Mouse (Mus musculus): Measurements from ENCODE around the gene Dnttip2. TPM values are rescaled to one million over a fixed set of nuclear protein-coding genes. Genes with fewer than 3 reads are reported as not detected.

Gene Dnttip2
- polyA plus RNA-seq, 1 experiment = not detected

DNA sequence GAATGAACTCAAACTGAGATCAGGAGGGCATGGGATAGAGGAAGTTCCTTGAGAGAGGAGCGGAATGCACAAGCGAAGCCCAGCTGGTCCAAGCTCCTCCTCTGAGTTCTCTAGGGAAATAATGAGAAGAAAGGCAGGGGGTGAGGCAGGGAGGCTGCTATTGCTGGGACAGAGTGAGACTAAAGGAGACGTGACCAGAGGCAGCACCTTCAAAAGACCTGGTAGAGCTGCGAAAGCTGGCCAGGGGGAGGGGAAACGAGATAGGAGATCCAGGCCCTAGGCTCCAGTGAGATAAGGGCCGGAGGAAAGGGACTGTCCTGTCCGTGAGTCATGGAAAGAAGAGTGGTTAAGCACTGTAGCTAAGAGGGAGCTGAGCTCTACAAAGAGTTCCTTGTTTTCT, 39.7 kb downstream of the Dnttip2 start:
- TF ChIP-seq CTCF (IDR thresholded peaks at IDR 0.05; ENCODE audit: insufficient read depth, low read depth, low read length) (no peak), POLR2A (IDR thresholded peaks at IDR 0.05; ENCODE audit: insufficient read depth, low read depth, low read length) (no peak)
- WGBS = 75% methylated on average over 7 of the region's 7 CpGs
- Histone ChIP-seq H3K4me1 (ENCODE audit: control insufficient read depth, insufficient read depth, low read length) (peaks cover 12% of the 10 kb centered on the region), H3K27ac (ENCODE audit: insufficient read depth, low read depth, low read length) (no peak overlapping the region), H3K4me3 (ENCODE audit: insufficient read depth, low read depth, low read length) (no peak overlapping the region)

DNA sequence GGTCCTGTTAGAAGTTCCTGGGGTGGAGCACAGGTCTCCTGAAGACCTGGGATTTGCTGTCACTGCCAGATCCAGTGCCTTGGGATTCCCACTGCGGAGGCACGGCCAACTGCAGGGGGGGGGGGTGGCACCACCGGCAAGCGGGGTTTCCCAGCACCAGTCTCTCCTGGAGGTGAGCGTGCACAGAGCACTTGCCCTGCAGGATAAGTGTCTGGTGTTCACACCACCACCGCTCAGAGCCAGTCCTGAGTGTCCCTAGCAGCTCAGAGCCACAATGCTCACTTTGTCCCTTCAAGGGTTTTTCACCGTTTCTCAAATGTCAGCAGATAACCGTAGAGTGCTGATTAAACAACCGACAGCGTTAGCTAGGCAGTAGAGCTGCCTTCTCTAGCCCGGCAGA, 42.4 kb downstream of the Dnttip2 start:
- Histone ChIP-seq H3K27ac (ENCODE audit: insufficient read depth, low read depth, low read length) (no peak overlapping the region), H3K4me3 (ENCODE audit: insufficient read depth, low read depth, low read length) (no peak overlapping the region), H3K4me1 (ENCODE audit: control insufficient read depth, insufficient read depth, low read length) (peaks cover 12% of the 10 kb centered on the region)
- TF ChIP-seq POLR2A (IDR thresholded peaks at IDR 0.05; ENCODE audit: insufficient read depth, low read depth, low read length) (no peak), CTCF (IDR thresholded peaks at IDR 0.05; ENCODE audit: insufficient read depth, low read depth, low read length) (no peak)
- WGBS = 18% methylated on average over 11 of the region's 11 CpGs

DNA sequence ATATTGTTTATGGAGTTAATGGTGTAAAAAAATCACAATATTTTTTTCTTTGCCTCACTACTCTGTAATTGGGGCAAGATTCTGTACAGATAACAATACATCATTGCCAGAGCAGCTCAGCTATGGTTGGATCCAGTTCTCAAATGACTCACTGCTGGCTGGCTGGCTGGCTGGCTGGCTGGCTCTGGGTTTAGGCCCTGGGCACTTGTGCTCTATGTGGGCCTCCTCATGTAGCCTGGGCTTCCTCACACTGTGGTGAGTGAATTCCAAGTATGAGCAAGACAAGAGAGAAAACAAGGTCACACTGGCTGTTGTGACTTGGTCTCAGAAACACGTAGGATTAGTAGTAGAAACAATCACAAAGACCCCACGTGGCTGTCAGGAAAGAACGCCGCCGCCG, 43.2 kb downstream of the Dnttip2 start:
- Histone ChIP-seq H3K4me1 (ENCODE audit: control insufficient read depth, insufficient read depth, low read length) (peaks cover 12% of the 10 kb centered on the region), H3K4me3 (ENCODE audit: insufficient read depth, low read depth, low read length) (no peak overlapping the region), H3K27ac (ENCODE audit: insufficient read depth, low read depth, low read length) (no peak overlapping the region)
- no peak for TF ChIP-seq POLR2A (IDR thresholded peaks at IDR 0.05; ENCODE audit: insufficient read depth, low read depth, low read length)
- TF ChIP-seq CTCF (IDR thresholded peaks at IDR 0.05; ENCODE audit: insufficient read depth, low read depth, low read length) = no peak
- 94% methylated on average over 6 of the region's 6 CpGs for WGBS

DNA sequence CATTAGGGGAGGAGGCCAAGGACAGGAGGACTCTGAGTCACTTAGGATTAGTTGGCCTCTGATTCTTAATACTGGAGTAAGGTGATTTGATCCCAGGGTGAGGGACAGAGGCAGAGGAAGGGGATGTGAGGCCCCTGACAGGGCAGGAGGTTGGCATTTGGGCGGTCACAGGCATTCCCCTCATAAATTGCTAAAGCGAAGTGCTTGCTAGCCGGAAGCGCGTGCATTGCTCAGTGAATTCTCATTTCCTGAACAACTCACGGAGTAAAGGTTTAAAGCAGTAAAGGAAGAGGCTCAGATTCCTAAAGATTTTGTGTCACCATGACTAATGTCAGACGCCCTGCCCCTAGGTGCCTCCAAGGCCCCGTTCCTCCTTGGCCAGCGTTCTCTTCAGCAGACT, 48.0 kb downstream of the Dnttip2 start:
- H3K27ac ChIP-seq (ENCODE audit: insufficient read depth, low read depth, low read length) = no peak overlapping the region
- H3K4me3 ChIP-seq (ENCODE audit: insufficient read depth, low read depth, low read length) = no peak overlapping the region
- H3K4me1 ChIP-seq (ENCODE audit: control insufficient read depth, insufficient read depth, low read length) = 0 out of 2 replicates have a peak, but pooled peaks cover 3% of the 10 kb centered on the region
- no peak for TF ChIP-seq POLR2A (IDR thresholded peaks at IDR 0.05; ENCODE audit: insufficient read depth, low read depth, low read length)
- no peak for TF ChIP-seq CTCF (IDR thresholded peaks at IDR 0.05; ENCODE audit: insufficient read depth, low read depth, low read length)
- 97% methylated on average over 9 of the region's 9 CpGs for WGBS

DNA sequence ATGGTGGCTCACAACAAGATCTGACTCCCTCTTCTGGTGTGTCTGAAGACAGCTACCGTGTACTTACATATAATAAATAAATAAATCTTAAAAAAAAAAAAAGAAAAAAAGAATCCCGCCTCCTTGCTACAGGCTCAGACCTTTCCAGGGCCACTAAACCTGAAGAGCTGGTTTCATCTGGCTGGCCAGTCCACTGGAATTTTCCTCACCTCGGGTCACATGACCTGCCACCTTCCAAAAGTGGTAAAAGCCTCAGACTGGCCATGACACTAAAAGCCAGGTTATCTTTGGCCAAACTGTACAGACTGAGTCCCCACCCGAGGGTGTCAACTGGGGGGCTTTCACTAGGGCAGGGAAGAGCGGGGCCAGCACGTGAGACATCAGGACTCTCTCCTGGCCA, 49.7 kb downstream of the Dnttip2 start:
- H3K4me1 ChIP-seq (ENCODE audit: control insufficient read depth, insufficient read depth, low read length) = no peaks in the 10 kb centered on the region
- H3K4me3 ChIP-seq (ENCODE audit: insufficient read depth, low read depth, low read length) = no peak overlapping the region
- H3K27ac ChIP-seq (ENCODE audit: insufficient read depth, low read depth, low read length) = no peak overlapping the region
- TF ChIP-seq CTCF (IDR thresholded peaks at IDR 0.05; ENCODE audit: insufficient read depth, low read depth, low read length) (no peak), POLR2A (IDR thresholded peaks at IDR 0.05; ENCODE audit: insufficient read depth, low read depth, low read length) (no peak)
- 94% methylated on average over 6 of the region's 6 CpGs for WGBS

DNA sequence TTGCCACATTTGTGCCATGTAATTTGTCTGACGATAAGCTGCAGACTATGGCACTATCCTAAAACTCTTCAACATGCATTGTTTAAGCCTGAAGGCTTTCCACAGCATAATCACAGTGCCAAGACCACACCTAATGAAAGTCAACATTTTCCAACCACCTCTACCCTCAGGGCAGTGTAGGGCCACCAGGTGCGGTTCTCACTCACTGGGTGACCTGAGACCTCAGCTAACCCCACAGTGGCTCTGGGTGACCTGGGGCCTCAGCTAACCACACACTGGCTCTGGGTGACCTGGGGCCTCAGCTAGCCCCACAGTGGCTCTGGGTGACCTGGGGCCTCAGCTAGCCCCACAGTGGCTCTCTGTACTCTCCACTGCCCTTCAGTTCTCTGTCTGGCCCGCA, 50.3 kb downstream of the Dnttip2 start:
- Histone ChIP-seq H3K27ac (ENCODE audit: insufficient read depth, low read depth, low read length) (no peak overlapping the region), H3K4me1 (ENCODE audit: control insufficient read depth, insufficient read depth, low read length) (no peaks in the 10 kb centered on the region), H3K4me3 (ENCODE audit: insufficient read depth, low read depth, low read length) (no peak overlapping the region)
- WGBS = 97% methylated on average over 3 of the region's 3 CpGs
- TF ChIP-seq POLR2A (IDR thresholded peaks at IDR 0.05; ENCODE audit: insufficient read depth, low read depth, low read length) (no peak), CTCF (IDR thresholded peaks at IDR 0.05; ENCODE audit: insufficient read depth, low read depth, low read length) (no peak)

DNA sequence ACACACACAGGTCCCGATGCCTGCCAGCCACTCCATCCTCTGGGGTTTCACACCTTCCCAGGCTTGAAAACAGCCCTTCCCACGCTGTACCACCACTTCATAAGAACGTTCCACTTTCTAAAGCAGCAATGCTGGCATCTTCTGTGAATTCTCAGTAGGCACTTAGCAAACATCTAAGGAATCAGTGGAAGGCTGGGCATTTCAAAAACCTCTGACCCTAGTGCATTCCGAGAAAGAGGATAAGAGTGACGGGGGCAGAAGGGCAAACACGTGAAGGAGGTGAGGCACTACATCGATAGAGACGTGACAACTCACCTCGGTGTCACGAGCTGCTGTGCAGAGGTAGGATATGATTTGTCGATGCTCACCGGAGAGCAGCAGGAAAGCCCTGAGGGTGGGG, 56.3 kb downstream of the Dnttip2 start:
- Histone ChIP-seq H3K4me1 (ENCODE audit: control insufficient read depth, insufficient read depth, low read length) (peaks cover 12% of the 10 kb centered on the region), H3K4me3 (ENCODE audit: insufficient read depth, low read depth, low read length) (no peak overlapping the region), H3K27ac (ENCODE audit: insufficient read depth, low read depth, low read length) (no peak overlapping the region)
- 92% methylated on average over 12 of the region's 12 CpGs for WGBS
- TF ChIP-seq CTCF (IDR thresholded peaks at IDR 0.05; ENCODE audit: insufficient read depth, low read depth, low read length) (no peak), POLR2A (IDR thresholded peaks at IDR 0.05; ENCODE audit: insufficient read depth, low read depth, low read length) (no peak)

DNA sequence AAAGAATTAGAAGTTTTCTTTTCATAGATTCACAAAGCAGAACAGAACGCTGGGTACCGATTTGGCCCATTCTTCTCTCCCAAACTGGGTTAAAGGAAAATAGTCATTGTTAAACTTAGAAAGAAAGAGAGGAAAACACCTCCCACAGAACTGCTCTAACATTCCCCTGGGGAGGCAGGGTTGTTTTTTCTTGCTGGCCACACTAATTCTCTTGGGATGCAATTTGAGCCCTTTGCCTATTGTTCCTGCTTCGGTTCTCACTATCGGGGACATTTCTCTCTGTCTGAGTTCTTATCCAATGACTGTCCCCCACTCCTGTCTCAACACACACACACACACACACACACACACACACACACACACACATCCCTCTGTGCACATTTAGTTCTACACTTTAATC, 59.3 kb downstream of the Dnttip2 start:
- no peak overlapping the region for H3K27ac ChIP-seq (ENCODE audit: insufficient read depth, low read depth, low read length)
- 27% methylated on average over 4 of the region's 4 CpGs for whole genome bisulfite sequencing

DNA sequence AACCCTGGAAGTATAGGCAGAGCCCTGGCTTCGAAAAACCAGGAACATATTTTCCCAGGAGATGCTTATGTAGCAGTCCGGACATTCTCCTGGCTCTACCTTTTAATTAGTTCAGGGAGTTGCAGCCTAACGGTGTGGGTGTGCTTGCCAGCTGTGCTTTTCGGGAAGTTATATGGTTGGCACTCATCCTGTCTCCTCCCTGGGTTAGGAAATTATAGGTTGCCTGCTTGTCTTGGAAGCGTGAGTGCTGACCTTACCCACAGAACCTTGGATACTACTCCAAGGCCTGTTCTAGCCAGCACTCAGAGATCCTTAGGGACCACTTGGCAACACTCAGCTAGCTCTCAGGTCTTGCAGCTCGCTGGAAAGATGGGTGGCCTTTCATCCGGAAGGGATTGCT, 59.7 kb downstream of the Dnttip2 start:
- Histone ChIP-seq H3K4me3 (ENCODE audit: insufficient read depth, low read depth, low read length) (no peak overlapping the region), H3K27ac (ENCODE audit: insufficient read depth, low read depth, low read length) (no peak overlapping the region), H3K4me1 (ENCODE audit: control insufficient read depth, insufficient read depth, low read length) (peaks cover 16% of the 10 kb centered on the region)
- WGBS = 39% methylated on average over 7 of the region's 7 CpGs
- no peak for TF ChIP-seq POLR2A (IDR thresholded peaks at IDR 0.05; ENCODE audit: insufficient read depth, low read depth, low read length)

More for the DNA sequence above, 59.3 kb downstream of the Dnttip2 start:
- TF ChIP-seq CTCF (IDR thresholded peaks at IDR 0.05; ENCODE audit: insufficient read depth, low read depth, low read length) = no peak
- H3K4me1 ChIP-seq (ENCODE audit: control insufficient read depth, insufficient read depth, low read length) = peaks cover 16% of the 10 kb centered on the region
- H3K4me3 ChIP-seq (ENCODE audit: insufficient read depth, low read depth, low read length) = no peak overlapping the region

DNA sequence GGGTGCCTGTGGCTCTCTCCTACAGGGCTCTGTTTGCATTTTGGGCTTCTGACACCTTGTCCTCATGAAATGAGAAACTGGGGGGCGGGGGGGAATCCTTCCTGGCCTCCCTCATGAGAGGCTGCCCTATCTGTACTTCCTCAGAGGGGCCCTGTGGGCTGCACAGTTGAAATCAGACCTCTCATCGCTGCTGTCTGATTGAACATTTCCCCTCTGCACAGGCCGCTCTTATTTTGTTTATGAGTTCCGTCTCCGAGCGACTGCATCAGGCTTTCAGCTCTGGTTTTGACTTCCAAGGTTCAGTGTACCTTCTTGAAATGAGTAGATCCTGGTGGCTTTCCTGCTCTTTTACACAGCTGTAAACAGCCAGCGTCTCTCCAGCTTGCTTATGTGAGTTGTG, 60.2 kb downstream of the Dnttip2 start:
- Histone ChIP-seq H3K27ac (ENCODE audit: insufficient read depth, low read depth, low read length) (no peak overlapping the region), H3K4me1 (ENCODE audit: control insufficient read depth, insufficient read depth, low read length) (peaks cover 16% of the 10 kb centered on the region), H3K4me3 (ENCODE audit: insufficient read depth, low read depth, low read length) (no peak overlapping the region)
- TF ChIP-seq CTCF (IDR thresholded peaks at IDR 0.05; ENCODE audit: insufficient read depth, low read depth, low read length) (no peak), POLR2A (IDR thresholded peaks at IDR 0.05; ENCODE audit: insufficient read depth, low read depth, low read length) (no peak)
- WGBS = 92% methylated on average over 7 of the region's 7 CpGs

Other genes with a start within 250 kb of the Dnttip2 start
- gene Abca4, start 229.9 kb upstream of the Dnttip2 start, polyA plus RNA-seq (2012; ENCODE audit: insufficient read depth, insufficient read length, low replicate concordance, missing spikeins) = not detected in 2 replicates
- gene Gclm, start 28.8 kb upstream of the Dnttip2 start, polyA plus RNA-seq (2012; ENCODE audit: insufficient read depth, insufficient read length, low replicate concordance, missing spikeins) = not detected in 2 replicates
- not detected in 2 replicates for gene Bcar3, start 19.7 kb downstream of the Dnttip2 start, polyA plus RNA-seq (2012; ENCODE audit: insufficient read depth, insufficient read length, low replicate concordance, missing spikeins)